Mouse (Mus musculus) CH12.LX (cell line): Measurements from ENCODE around the gene Timm13.

Experiments used
- CTCF ChIP-seq, 2 experiments: IDR thresholded peaks in 1 of 2; conservative IDR thresholded peaks in 1 of 2; 2 replicates each; pipeline ENCODE4 v1.5.1; 2011 to 2012; ENCODE audit warnings: low read depth in 2 of 2, low read length in 2 of 2, improper control_type of control experiment in 1 of 2, inconsistent platforms in 1 of 2, mild to moderate bottlenecking in 1 of 2, moderate library complexity in 1 of 2
- EP300 ChIP-seq: IDR thresholded peaks from 2 replicates; pipeline ENCODE4 v1.6.1; 2011; ENCODE audit warnings: low read length, improper control_type of control experiment
- MAFK ChIP-seq: IDR thresholded peaks from 2 replicates; pipeline ENCODE4 v1.6.1; 2011; ENCODE audit warnings: low read length, improper control_type of control experiment; ENCODE audit not compliant: insufficient replicate concordance
- MAX ChIP-seq: IDR thresholded peaks from 2 replicates; pipeline ENCODE4 v1.6.1; 2011; ENCODE audit warnings: low read length, improper control_type of control experiment
- POLR2A ChIP-seq: IDR thresholded peaks from 2 replicates; pipeline ENCODE4 v1.6.1; 2011; ENCODE audit warnings: low read depth, mild to moderate bottlenecking, improper control_type of control experiment, low read length
- RAD21 ChIP-seq: IDR thresholded peaks from 2 replicates; pipeline ENCODE4 v1.6.1; 2011; ENCODE audit warnings: low read depth, mild to moderate bottlenecking, low read length, improper control_type of control experiment, moderate library complexity
- TBP ChIP-seq: conservative IDR thresholded peaks from 2 replicates; pipeline ENCODE4 v1.6.1; 2011; ENCODE audit warnings: low read depth, low read length, improper control_type of control experiment
- ZKSCAN1 ChIP-seq: IDR thresholded peaks from 2 replicates; pipeline ENCODE4 v1.6.1; 2012; ENCODE audit warnings: low read depth, inconsistent platforms, low read length, improper control_type of control experiment, borderline replicate concordance

DNA sequence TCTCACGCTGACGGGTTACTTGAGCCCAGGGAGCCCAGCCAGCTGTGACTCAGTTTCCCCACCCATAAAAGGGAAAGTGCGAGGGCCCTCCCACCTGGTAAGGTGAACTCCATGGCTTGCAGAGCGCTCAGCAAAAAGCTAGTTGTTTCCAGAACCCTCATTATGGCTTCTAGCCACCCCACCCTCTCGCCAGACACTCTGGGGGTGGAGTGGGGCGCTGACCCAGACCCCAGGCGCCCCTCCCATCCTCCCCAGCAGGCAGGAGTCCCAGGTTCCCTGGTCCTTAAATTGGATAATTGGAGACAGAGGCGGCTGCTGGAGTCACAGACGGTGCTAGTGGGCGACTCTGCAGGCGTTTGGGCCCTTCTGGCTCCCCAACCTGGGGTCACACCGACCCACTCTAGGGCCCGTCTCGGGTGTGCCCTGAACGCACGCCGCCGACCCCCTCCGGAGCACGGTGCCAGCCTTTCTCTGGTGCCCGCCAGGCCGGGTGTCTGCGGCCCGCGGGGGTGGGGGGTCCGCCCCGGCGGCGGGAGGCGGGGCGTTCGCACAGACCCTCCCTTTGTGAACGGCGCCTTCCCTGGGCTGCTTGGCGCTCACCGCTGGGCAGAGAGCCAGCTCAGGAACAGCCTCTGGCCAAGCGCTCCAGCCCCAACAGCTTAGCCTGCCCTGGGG, 35.5 kb upstream of the Timm13 start:
- TF ChIP-seq CTCF (conservative IDR thresholded peaks at IDR 0.05 in 1 of 2, IDR thresholded peaks at IDR 0.05 in 1 of 2; ENCODE audit: low read depth in 2 of 2, low read length in 2 of 2) (no peak), MAX (no peak), TBP (no peak), POLR2A (no peak), RAD21 (no peak), MAFK (no peak), ZKSCAN1 (no peak), EP300 (no peak)
